Mouse (Mus musculus) splenic B cell, adult 2 months (primary cell): Measurements from ENCODE around the gene Banp.
A peak's percentile ranks its signal among the peaks of the same experiment; 100 is the strongest.

Source experiments
- DNase-seq: peaks from one replicate; pipeline ENCODE4 v3.0.0-alpha.2; 2011; ENCODE audit warnings: low read depth, low spot score
- H3K27me3 ChIP-seq: 2 replicates; pipeline ENCODE4 v1.6.1; 2012; ENCODE audit warnings: mild to moderate bottlenecking, low read length, moderate library complexity, mixed read lengths; ENCODE audit not compliant: control insufficient read depth, poor library complexity, insufficient read depth, severe bottlenecking
- H3K36me3 ChIP-seq: 2 replicates; pipeline ENCODE4 v1.6.1; 2012; ENCODE audit warnings: mild to moderate bottlenecking, low read length, moderate library complexity, mixed read lengths; ENCODE audit not compliant: control insufficient read depth, poor library complexity, insufficient read depth, severe bottlenecking

Gene Banp

GRCm38 (mm10) chr8:121971488-121972058 lies 22.0 kb downstream of the Banp start:
- peaks cover 5% of the 10 kb centered on the region; the same call in 1 of the 2 replicates for H3K36me3 ChIP-seq
- no peaks in the 10 kb centered on the region for H3K27me3 ChIP-seq
- DNase-seq: peak; percentile 50

DNA sequence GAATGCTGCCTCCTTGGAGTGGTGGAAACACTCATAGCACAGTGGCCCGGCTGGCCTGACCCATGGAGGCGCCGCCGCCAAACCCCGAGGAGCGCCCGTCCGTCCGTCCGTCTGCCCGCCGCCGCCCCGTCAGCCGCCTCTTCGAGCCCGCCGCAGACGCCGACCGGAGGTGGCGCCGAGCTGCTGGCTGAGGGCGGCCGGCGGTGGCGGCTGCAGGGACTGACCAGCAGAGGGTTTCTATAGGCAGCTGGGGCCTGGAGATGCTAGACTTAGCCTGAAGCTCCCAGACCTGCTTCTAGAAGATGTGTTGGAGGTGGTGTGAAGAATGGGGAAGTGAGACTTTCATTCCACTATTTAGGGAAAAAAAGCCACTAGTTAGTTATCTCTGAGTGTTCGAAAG lies 24.4 kb downstream of the Banp start:
- Histone ChIP-seq H3K27me3 (no peaks in the 10 kb centered on the region), H3K36me3 (peaks cover 7% of the 10 kb centered on the region)
- no peak for DNase-seq

DNA sequence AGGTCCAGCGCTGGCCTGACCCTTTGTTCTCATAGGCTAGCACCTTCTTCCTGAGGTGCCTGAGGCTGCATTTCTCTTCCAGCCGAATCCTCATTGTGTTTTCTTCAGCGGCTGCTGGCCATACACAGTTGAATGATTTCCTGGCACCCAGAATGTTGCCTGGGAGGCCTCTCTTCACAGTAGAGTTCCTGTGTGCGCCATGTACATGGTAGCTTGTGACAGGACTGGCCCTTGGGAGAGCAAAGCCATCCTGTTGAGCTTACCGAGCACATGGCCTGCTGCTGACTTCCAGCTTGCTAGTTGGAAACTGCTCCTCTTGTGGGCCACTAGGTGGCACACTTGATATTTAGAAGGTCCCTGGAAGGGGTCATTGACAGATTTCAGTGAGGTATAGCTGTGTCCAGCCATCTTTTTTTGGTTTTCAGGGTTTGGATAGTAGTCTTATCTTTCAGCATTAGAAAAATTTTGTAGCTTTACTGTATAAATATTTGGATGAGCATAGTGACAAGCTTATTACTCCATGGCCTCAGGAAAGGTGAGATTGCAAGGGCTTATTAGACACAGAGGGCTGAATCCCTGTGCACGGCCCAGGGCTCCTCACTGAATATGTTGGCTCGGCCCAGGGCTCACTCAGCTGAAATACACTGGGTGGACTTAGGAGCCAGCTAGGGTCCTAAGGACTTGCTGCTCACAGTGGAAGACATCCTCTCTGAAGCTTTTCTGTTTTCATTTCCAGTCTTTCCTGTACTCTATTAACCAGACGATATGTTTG lies 28.5 kb downstream of the Banp start:
- peak; percentile 48 for DNase-seq
- Histone ChIP-seq H3K36me3 (peaks cover 10% of the 10 kb centered on the region), H3K27me3 (no peaks in the 10 kb centered on the region)

DNA sequence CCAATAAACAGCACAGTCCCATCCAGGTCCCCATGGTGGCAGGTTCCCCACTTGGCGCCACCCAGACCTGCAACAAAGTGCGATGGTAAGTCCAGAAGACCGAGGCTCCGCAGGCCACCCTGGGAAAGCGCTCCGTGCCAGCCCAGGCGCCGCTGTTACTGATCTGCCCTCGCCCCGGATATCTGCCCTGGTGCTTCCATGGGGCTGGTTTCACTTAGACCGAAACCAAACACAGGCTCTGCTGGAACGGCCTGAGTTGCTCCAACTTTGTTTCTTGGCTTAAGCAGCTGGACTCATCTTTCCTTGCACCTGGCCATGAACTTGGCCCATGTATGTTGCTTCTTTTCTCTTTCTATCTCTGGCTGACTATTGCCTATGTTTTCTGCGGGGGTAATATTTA lies 29.1 kb downstream of the Banp start:
- DNase-seq: no peak
- no peaks in the 10 kb centered on the region for H3K27me3 ChIP-seq
- H3K36me3 ChIP-seq: peaks cover 10% of the 10 kb centered on the region

GRCm38 (mm10) chr8:121980792-121981519 lies 31.4 kb downstream of the Banp start:
- no peak for DNase-seq
- Histone ChIP-seq H3K27me3 (no peaks in the 10 kb centered on the region), H3K36me3 (peaks cover 7% of the 10 kb centered on the region)

- Histone ChIP-seq H3K27me3 (no peaks in the 10 kb centered on the region), H3K36me3 (peaks cover 7% of the 10 kb centered on the region)
- no peak for DNase-seq
These were observed 32.0 kb downstream of the Banp start for GRCm38 (mm10) chr8:121981520-121981895.

GRCm38 (mm10) chr8:121985673-121986072 lies 36.1 kb downstream of the Banp start:
- H3K36me3 ChIP-seq: peaks cover 3% of the 10 kb centered on the region
- no peak for DNase-seq
- H3K27me3 ChIP-seq: no peaks in the 10 kb centered on the region

DNA sequence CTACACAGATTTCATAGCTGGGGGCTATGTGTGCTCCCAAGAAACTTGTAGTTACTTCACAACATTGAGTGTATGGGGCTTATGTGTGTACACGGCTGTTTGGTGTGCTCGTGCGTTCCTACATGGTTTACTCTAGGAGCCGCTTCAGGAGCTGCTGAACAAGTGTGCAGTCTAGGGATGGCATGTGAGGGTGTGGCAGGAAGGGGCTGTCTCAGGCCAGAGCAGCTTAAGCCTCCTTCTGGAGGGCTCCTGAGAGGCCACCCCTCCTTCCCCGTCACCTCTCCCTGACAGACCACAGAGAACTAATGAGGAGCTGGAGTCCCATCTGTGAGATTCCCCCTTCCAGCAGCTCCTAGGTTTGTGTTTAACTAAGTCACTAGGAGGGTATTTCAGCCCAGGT lies 38.3 kb downstream of the Banp start:
- no peak for DNase-seq
- no peaks in the 10 kb centered on the region for H3K27me3 ChIP-seq
- peaks cover 3% of the 10 kb centered on the region for H3K36me3 ChIP-seq

- Histone ChIP-seq H3K36me3 (peaks cover 1% of the 10 kb centered on the region), H3K27me3 (no peaks in the 10 kb centered on the region)
- DNase-seq: no peak
These were observed 41.1 kb downstream of the Banp start for GRCm38 (mm10) chr8:121990506-121991255.

GRCm38 (mm10) chr8:121991611-121992010 lies 42.1 kb downstream of the Banp start:
- DNase-seq: no peak
- no peaks in the 10 kb centered on the region for H3K27me3 ChIP-seq
- peaks cover 1% of the 10 kb centered on the region for H3K36me3 ChIP-seq

DNA sequence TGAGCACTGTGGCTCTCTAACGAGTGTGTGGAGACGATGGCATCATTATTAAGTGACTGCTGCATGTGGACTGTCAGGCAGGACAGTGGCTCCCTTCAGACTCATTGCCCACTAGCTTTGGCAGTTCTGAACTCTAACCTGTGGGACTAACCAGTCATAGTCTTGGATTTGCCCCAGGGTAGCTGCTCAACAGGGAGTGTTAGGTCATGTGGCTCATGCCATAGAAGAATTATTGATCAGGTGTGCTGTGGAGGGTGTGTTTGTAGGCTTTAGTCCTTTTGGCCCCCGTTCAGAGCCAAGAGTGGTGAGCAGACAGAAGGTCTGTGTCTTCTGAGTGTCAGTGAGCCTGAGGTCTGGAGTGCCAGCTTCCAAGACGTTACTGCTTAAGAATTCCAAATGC lies 43.4 kb downstream of the Banp start:
- no peaks in the 10 kb centered on the region for H3K27me3 ChIP-seq
- no peak for DNase-seq
- peaks cover 5% of the 10 kb centered on the region for H3K36me3 ChIP-seq

GRCm38 (mm10) chr8:121995112-121995511 lies 45.6 kb downstream of the Banp start:
- H3K36me3 ChIP-seq: peaks cover 8% of the 10 kb centered on the region
- DNase-seq: no peak

GRCm38 (mm10) chr8:121995895-121996294 lies 46.3 kb downstream of the Banp start:
- no peak for DNase-seq
- Histone ChIP-seq H3K36me3 (peaks cover 8% of the 10 kb centered on the region), H3K27me3 (no peaks in the 10 kb centered on the region)

More at GRCm38 (mm10) chr8:121995112-121995511, 45.6 kb downstream of the Banp start:
- no peaks in the 10 kb centered on the region for H3K27me3 ChIP-seq

- DNase-seq: no peak
- Histone ChIP-seq H3K36me3 (peaks cover 10% of the 10 kb centered on the region), H3K27me3 (no peaks in the 10 kb centered on the region)
These were observed 49.1 kb downstream of the Banp start for GRCm38 (mm10) chr8:121998631-121999030.
